Mouse (Mus musculus) heart, postnatal 0 days (tissue): ENCODE measurements at regions not wholly inside any gene's neighbourhood (a gene's known extent, or its start where the extent isn't known, plus 50 kb on each side); places are given as distances from the start of the nearest gene placed in this dataset.

Experiments used
- ATAC-seq: fragments of 200-750 bp; cut with Nextera tagmentation; 2 replicates; pipeline ENCODE4 v1.8.0; 2017; ENCODE audit warnings: low read depth, moderate number of reproducible peaks, moderate library complexity; ENCODE audit not compliant: insufficient read depth
- DNase-seq: peaks from one replicate; pipeline ENCODE4 v3.0.0-alpha.2; 2016; ENCODE audit warnings: low spot score
- H3K27ac ChIP-seq: fragments of 300-500 bp; sonication (generic); 2 replicates; pipeline ENCODE4 v1.5.1; 2014; ENCODE audit warnings: low read depth, mild to moderate bottlenecking
- H3K27me3 ChIP-seq: fragments of 300-500 bp; sonication (generic); 2 replicates; pipeline ENCODE4 v1.6.1; 2014; ENCODE audit warnings: low read length, mixed read lengths; ENCODE audit not compliant: control insufficient read depth, insufficient read depth
- H3K36me3 ChIP-seq: fragments of 300-500 bp; sonication (generic); replicated peaks from 2 replicates; pipeline ENCODE4 v1.6.1; 2014; ENCODE audit warnings: low read length, mixed read lengths; ENCODE audit not compliant: control insufficient read depth, insufficient read depth
- H3K4me1 ChIP-seq: fragments of 300-500 bp; sonication (generic); 2 replicates; pipeline ENCODE4 v1.6.1; 2014; ENCODE audit warnings: antibody characterized with exemption; ENCODE audit not compliant: control insufficient read depth, insufficient read depth
- H3K4me2 ChIP-seq: fragments of 300-500 bp; sonication (generic); 2 replicates; pipeline ENCODE4 v1.6.1; 2014; ENCODE audit warnings: low read depth, mild to moderate bottlenecking, low read length, moderate library complexity
- H3K4me3 ChIP-seq: fragments of 300-500 bp; sonication (generic); 2 replicates; pipeline ENCODE4 v1.5.1; 2014; ENCODE audit warnings: low read depth, low read length
- H3K9ac ChIP-seq: fragments of 300-500 bp; sonication (generic); replicated peaks from 2 replicates; pipeline ENCODE4 v1.6.1; 2014; ENCODE audit warnings: low read depth, low read length, mixed read lengths
- H3K9me3 ChIP-seq: fragments of 300-500 bp; sonication (generic); replicated peaks from 2 replicates; pipeline ENCODE4 v1.6.1; 2016; ENCODE audit warnings: low read length; ENCODE audit not compliant: control insufficient read depth
- CTCF ChIP-seq: IDR thresholded peaks from 2 replicates; pipeline ENCODE4 v1.5.1; 2016; ENCODE audit warnings: antibody characterized with exemption, control low read depth, low read depth
- EP300 ChIP-seq: IDR thresholded peaks from 2 replicates; pipeline ENCODE4 v1.6.1; 2016; ENCODE audit warnings: antibody characterized with exemption, low read depth
- WGBS: fragments of 180-500 bp; shearing (Covaris S2); extraction: QIAGEN DNeasy Blood & Tissue Kit; methylation state at CpG from one replicate; pipeline ENCODE4 v1.1.7; 2014; 5-methylcytosine and 5-hydroxymethylcytosine counted together

DNA sequence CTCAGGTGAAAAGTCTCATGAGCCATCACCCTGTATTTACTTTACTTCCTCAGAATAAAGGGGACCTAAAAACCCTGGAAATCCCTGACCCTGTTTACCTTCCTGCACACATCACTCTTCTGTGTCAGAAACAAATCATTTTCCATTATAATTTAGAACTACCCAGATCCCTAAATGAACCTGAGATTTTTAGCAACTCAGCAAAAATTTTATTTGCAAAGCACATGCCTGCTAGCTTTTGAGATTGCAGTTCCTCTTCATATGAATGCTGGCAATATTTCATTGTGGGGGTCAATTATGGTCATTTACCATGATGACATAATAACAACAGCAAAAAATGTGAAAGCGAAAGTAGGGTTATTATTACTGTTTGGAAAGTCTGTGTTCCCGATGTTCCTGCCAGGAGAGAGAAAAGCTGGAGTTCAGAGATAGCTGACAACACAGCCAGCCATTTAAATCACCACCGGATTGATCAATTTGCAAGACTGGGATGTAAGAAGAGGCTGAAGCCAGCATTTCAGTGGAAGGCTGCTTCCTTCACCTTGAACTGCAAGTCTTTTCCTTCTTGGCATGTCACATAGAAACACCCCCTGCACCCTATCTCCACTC is 476.5 kb downstream of the Tmem161b start:
- ATAC-seq, result no peak
- DNase-seq, result no peak
- no peak overlapping the region for H3K4me3 ChIP-seq
- no peak overlapping the region for H3K27ac ChIP-seq
- no peaks in the 10 kb centered on the region for H3K9me3 ChIP-seq
- H3K4me2 ChIP-seq, result no peak overlapping the region
- TF ChIP-seq EP300, result no peak
- H3K4me1 ChIP-seq, result no peaks in the 10 kb centered on the region
- no peaks in the 10 kb centered on the region for H3K27me3 ChIP-seq
- WGBS, result 56% methylated on average over 3 of the region's 3 CpGs
- H3K36me3 ChIP-seq, result no peaks in the 10 kb centered on the region
- H3K9ac ChIP-seq, result no peak overlapping the region

GRCm38 (mm10) chr13:84741231-84741630 is 448.0 kb upstream of the Ccnh start:
- DNase-seq (no peak), ATAC-seq (no peak)
- no peak overlapping the region for H3K4me2 ChIP-seq
- 49% methylated on average over 4 of the region's 4 CpGs for WGBS
- H3K27ac ChIP-seq, result no peak overlapping the region
- H3K36me3 ChIP-seq, result no peaks in the 10 kb centered on the region
- H3K4me3 ChIP-seq, result no peak overlapping the region
- TF ChIP-seq CTCF (no peak), EP300 (no peak)
- H3K27me3 ChIP-seq, result no peaks in the 10 kb centered on the region
- H3K9ac ChIP-seq, result no peak overlapping the region
- H3K9me3 ChIP-seq, result no peaks in the 10 kb centered on the region
- no peaks in the 10 kb centered on the region for H3K4me1 ChIP-seq

DNA sequence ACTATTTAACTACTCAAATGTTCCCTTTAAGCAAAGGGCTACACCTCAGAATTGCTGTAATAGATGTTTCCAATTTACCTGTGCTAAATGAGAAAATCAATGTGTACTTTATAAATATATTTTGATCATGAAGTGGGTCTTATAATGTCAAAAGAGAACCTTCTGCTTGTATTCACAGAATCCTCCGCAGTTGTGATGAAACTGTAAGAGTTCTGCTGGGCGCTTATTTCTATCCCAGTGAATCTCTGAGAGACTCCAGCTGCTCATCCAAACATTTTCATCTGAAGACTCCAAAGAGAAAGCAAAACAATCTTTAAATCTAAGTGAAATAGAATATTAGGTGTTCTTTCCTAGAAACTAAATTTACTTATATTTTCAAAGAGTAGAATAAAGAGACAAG is 440.9 kb upstream of the Ccnh start:
- H3K9me3 ChIP-seq, result no peaks in the 10 kb centered on the region
- no peak overlapping the region for H3K4me2 ChIP-seq
- no peak overlapping the region for H3K27ac ChIP-seq
- DNase-seq, result no peak
- no peaks in the 10 kb centered on the region for H3K4me1 ChIP-seq
- H3K9ac ChIP-seq, result no peak overlapping the region
- WGBS, result 83% methylated on average over 2 of the region's 2 CpGs
- H3K27me3 ChIP-seq, result no peaks in the 10 kb centered on the region
- no peak overlapping the region for H3K4me3 ChIP-seq
- TF ChIP-seq EP300 (no peak), CTCF (no peak)
- ATAC-seq, result no peak
- H3K36me3 ChIP-seq, result no peaks in the 10 kb centered on the region

- Histone ChIP-seq H3K9ac (no peak overlapping the region), H3K4me1 (no peaks in the 10 kb centered on the region), H3K9me3 (no peaks in the 10 kb centered on the region), H3K27me3 (no peaks in the 10 kb centered on the region), H3K27ac (no peak overlapping the region), H3K36me3 (no peaks in the 10 kb centered on the region), H3K4me3 (no peak overlapping the region), H3K4me2 (no peak overlapping the region)
- TF ChIP-seq CTCF, result no peak
- no peak for TF ChIP-seq EP300
- no peak for ATAC-seq
- DNase-seq, result no peak
- 83% methylated on average over 1 of the region's 1 CpGs for WGBS
Observed at GRCm38 (mm10) chr13:84749214-84749613, 440.0 kb upstream of the Ccnh start.

GRCm38 (mm10) chr13:84750136-84750535 is 439.1 kb upstream of the Ccnh start:
- H3K9me3 ChIP-seq, result no peaks in the 10 kb centered on the region
- no peak overlapping the region for H3K27ac ChIP-seq
- H3K4me1 ChIP-seq, result no peaks in the 10 kb centered on the region
- ATAC-seq (no peak), DNase-seq (no peak)
- H3K36me3 ChIP-seq, result no peaks in the 10 kb centered on the region
- 70% methylated on average over 2 of the region's 2 CpGs for WGBS
- TF ChIP-seq CTCF (no peak), EP300 (no peak)
- no peaks in the 10 kb centered on the region for H3K27me3 ChIP-seq
- no peak overlapping the region for H3K4me3 ChIP-seq
- no peak overlapping the region for H3K9ac ChIP-seq
- H3K4me2 ChIP-seq, result no peak overlapping the region
